Mouse (Mus musculus): ENCODE data around the gene Adcy7.

Adcy7 gene

GRCm38 (mm10) chr8:88272231-88273050 lies at the start of gene Adcy7:
Adcy7 (plus strand) TSS chr8:88272403.
- no peak for DNase-seq (ENCODE audit: low spot score in 2 of 2)

GRCm38 (mm10) chr8:88225358-88225757 lies 46.8 kb upstream of the Adcy7 start:
- DNase-seq (ENCODE audit: low spot score in 2 of 2): no peak

GRCm38 (mm10) chr8:88227851-88228250 lies 44.4 kb upstream of the Adcy7 start:
- no peak for DNase-seq (ENCODE audit: low spot score in 2 of 2)

- DNase-seq (ENCODE audit: low spot score in 2 of 2): no peak
These were observed 43.9 kb upstream of the Adcy7 start for GRCm38 (mm10) chr8:88228286-88228685.

GRCm38 (mm10) chr8:88228800-88229199 lies 43.4 kb upstream of the Adcy7 start:
- DNase-seq (ENCODE audit: low spot score in 2 of 2): no peak

GRCm38 (mm10) chr8:88236666-88237065 lies 35.5 kb upstream of the Adcy7 start:
- no peak for DNase-seq (ENCODE audit: low spot score in 2 of 2)

- DNase-seq (ENCODE audit: low spot score in 2 of 2): no peak
These were observed 34.6 kb upstream of the Adcy7 start for GRCm38 (mm10) chr8:88237606-88238005.

GRCm38 (mm10) chr8:88239277-88239676 lies 32.9 kb upstream of the Adcy7 start:
- no peak for DNase-seq (ENCODE audit: low spot score in 2 of 2)

GRCm38 (mm10) chr8:88241871-88242270 lies 30.3 kb upstream of the Adcy7 start:
- DNase-seq (ENCODE audit: low spot score in 2 of 2): no peak

GRCm38 (mm10) chr8:88244298-88244697 lies 27.9 kb upstream of the Adcy7 start:
- no peak for DNase-seq (ENCODE audit: low spot score in 2 of 2)

- DNase-seq (ENCODE audit: low spot score in 2 of 2): no peak
These were observed 19.4 kb upstream of the Adcy7 start for GRCm38 (mm10) chr8:88252791-88253190.

- no peak for DNase-seq (ENCODE audit: low spot score in 2 of 2)
These were observed 17.2 kb upstream of the Adcy7 start for GRCm38 (mm10) chr8:88254957-88255356.

- DNase-seq (ENCODE audit: low spot score in 2 of 2): no peak
These were observed 14.2 kb upstream of the Adcy7 start for GRCm38 (mm10) chr8:88258024-88258423.

GRCm38 (mm10) chr8:88258544-88258943 lies 13.7 kb upstream of the Adcy7 start:
- DNase-seq (ENCODE audit: low spot score in 2 of 2): no peak

GRCm38 (mm10) chr8:88260466-88260980 lies 11.7 kb upstream of the Adcy7 start:
- no peak for DNase-seq (ENCODE audit: low spot score in 2 of 2)

- no peak for DNase-seq (ENCODE audit: low spot score in 2 of 2)
These were observed 9.2 kb upstream of the Adcy7 start for GRCm38 (mm10) chr8:88262831-88263635.

GRCm38 (mm10) chr8:88265511-88265910 lies 6.7 kb upstream of the Adcy7 start:
- no peak for DNase-seq (ENCODE audit: low spot score in 2 of 2)

- peak; percentile 66 to 77 for DNase-seq (ENCODE audit: low spot score in 2 of 2)
These were observed 5.9 kb upstream of the Adcy7 start for GRCm38 (mm10) chr8:88266170-88266800.

- DNase-seq (ENCODE audit: low spot score in 2 of 2): no peak
These were observed 5.3 kb upstream of the Adcy7 start for GRCm38 (mm10) chr8:88266801-88267403.

- DNase-seq (ENCODE audit: low spot score in 2 of 2): no peak
These were observed 2.9 kb upstream of the Adcy7 start for GRCm38 (mm10) chr8:88269107-88269875.

GRCm38 (mm10) chr8:88270086-88270485 lies 2.1 kb upstream of the Adcy7 start:
- no peak for DNase-seq (ENCODE audit: low spot score in 2 of 2)
